Mouse (Mus musculus): ENCODE results near the gene Tmem121.

DNA sequence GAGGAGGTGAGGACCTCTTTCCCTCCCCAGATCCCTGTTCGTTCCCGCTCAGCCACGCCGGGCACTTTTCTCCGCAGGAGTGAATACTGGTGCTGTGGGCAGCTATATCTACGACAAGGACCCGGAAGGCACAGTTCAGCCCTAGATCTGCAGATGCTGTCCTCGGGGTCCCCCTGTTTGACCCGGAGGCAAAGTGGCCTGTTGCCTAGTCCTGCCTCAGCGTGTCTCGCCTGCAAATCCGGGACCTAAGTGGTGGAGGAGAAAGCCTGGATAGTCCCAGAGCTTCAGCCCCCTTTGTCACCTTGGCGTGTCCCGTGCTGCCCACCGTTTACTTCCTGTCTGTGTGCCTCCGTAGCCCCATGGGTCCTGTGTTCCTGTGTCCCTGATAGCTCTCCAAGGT, 40.8 kb upstream of the Tmem121 start:
- TF ChIP-seq POLR2A (IDR thresholded peaks at IDR 0.05; ENCODE audit: borderline replicate concordance, control insufficient read depth, low read depth, low read length) (no peak), CTCF (IDR thresholded peaks at IDR 0.05; ENCODE audit: control insufficient read depth, insufficient read depth, low read length) (no peak)
